Mouse (Mus musculus): ENCODE measurements around the gene Stxbp4.

GRCm38 (mm10) chr11:90548560-90548959 is 89.3 kb downstream of the Stxbp4 start:
- TF ChIP-seq CTCF (IDR thresholded peaks at IDR 0.05 in 2 of 3, conservative IDR thresholded peaks at IDR 0.05 in 1 of 3; ENCODE audit: control insufficient read depth in 1 of 3, insufficient read depth in 1 of 3, low read depth in 2 of 3, low read length in 3 of 3, poor library complexity in 1 of 3, severe bottlenecking in 1 of 3) = no peak
- TF ChIP-seq USF1 (IDR thresholded peaks at IDR 0.05; ENCODE audit: low read depth, low read length) = no peak
- no peak for TF ChIP-seq NRF1 (IDR thresholded peaks at IDR 0.05; ENCODE audit: insufficient read depth, low read depth, low read length, poor library complexity, severe bottlenecking)
- no peak for TF ChIP-seq POLR2A (IDR thresholded peaks at IDR 0.05; ENCODE audit: control insufficient read depth in 1 of 2, insufficient read depth in 1 of 2, low read depth in 1 of 2, low read length in 2 of 2, poor library complexity in 1 of 2)
- no peak for TF ChIP-seq EP300 (IDR thresholded peaks at IDR 0.05; ENCODE audit: low read depth in 1 of 2, low read length in 2 of 2)
- TF ChIP-seq POLR2AphosphoS2 (IDR thresholded peaks at IDR 0.05; ENCODE audit: low read length) = no peak
- TF ChIP-seq ZC3H11A (IDR thresholded peaks at IDR 0.05; ENCODE audit: low read depth, low read length) = no peak
- TF ChIP-seq POLR2AphosphoS5 (IDR thresholded peaks at IDR 0.05; ENCODE audit: borderline replicate concordance, low read depth, low read length) = no peak
- no peak for TF ChIP-seq MAX (IDR thresholded peaks at IDR 0.05; ENCODE audit: low read length)

Measured in MEL (cell line).